Mouse (Mus musculus): ENCODE data around the gene Olfr1437.
"Not testable (repeated sequence)": the region's sequence is repeated elsewhere in the genome, so short reads cannot be mapped to it uniquely, and the experiment has no call there.

The Olfr1437 gene

GRCm38 (mm10) chr19:12325001-12325400 is at the start of gene Olfr1437:
Gene Olfr1437 (minus strand): TSS chr19:12325101.
- no peak for DNase-seq

GRCm38 (mm10) chr19:12374465-12375025 is 49.6 kb upstream of the Olfr1437 start:
- DNase-seq: no peak

- DNase-seq: no peak
Observed at GRCm38 (mm10) chr19:12373004-12373403, 48.1 kb upstream of the Olfr1437 start.

GRCm38 (mm10) chr19:12335810-12336209 is 10.9 kb upstream of the Olfr1437 start, which contains the start of gene Olfr1438-ps1:
Gene Olfr1438-ps1 (minus strand): TSS chr19:12335910.
- DNase-seq: no peak

- not testable (repeated sequence) for DNase-seq
Observed at GRCm38 (mm10) chr19:12299030-12299429, 25.9 kb downstream of the Olfr1437 start, which contains the start of gene Olfr1436. Gene Olfr1436 (minus strand): TSS chr19:12299130.

- no peak for DNase-seq
Observed at GRCm38 (mm10) chr19:12292979-12293378, 31.9 kb downstream of the Olfr1437 start.

- no peak for DNase-seq
Observed at GRCm38 (mm10) chr19:12279554-12279953, 45.3 kb downstream of the Olfr1437 start, which contains the start of gene Olfr1434. Gene Olfr1434 (plus strand): TSS chr19:12279854.

Measured in kidney, postnatal 14 days (tissue).